Mouse (Mus musculus): ENCODE measurements around the gene Slc25a30. TPM values are rescaled to one million over a fixed set of nuclear protein-coding genes. Genes with fewer than 3 reads are reported as not detected.

The Slc25a30 gene
- total and polyA plus RNA-seq, 2 experiments from 2014 or later = 7.0 to 27.4 TPM

- H3K4me1 ChIP-seq (ENCODE audit: insufficient read depth) = no peaks in the 10 kb centered on the region
- WGBS = 62% methylated on average over 10 of the region's 10 CpGs
- peak; percentile 72 for TF ChIP-seq CTCF (IDR thresholded peaks at IDR 0.05; ENCODE audit: low read depth)
- H3K9me3 ChIP-seq (ENCODE audit: low read length) = no peaks in the 10 kb centered on the region
- no peak overlapping the region for H3K4me3 ChIP-seq (ENCODE audit: low read depth, low read length)
- DNase-seq (peak; percentile 70), ATAC-seq (peak; percentile 56; the same call in 1 of the 2 replicates)
- H3K27me3 ChIP-seq (ENCODE audit: insufficient read depth, low read length) = no peaks in the 10 kb centered on the region
- H3K4me2 ChIP-seq (ENCODE audit: low read depth) = no peak overlapping the region
- peaks cover 14% of the 10 kb centered on the region for H3K36me3 ChIP-seq (ENCODE audit: insufficient read depth)
- H3K27ac ChIP-seq (ENCODE audit: low read depth, low read length) = no peak overlapping the region
- no peak overlapping the region for H3K9ac ChIP-seq
These were observed 25.6 kb downstream of the Slc25a30 start for GRCm38 (mm10) chr14:75761028-75761805.

DNA sequence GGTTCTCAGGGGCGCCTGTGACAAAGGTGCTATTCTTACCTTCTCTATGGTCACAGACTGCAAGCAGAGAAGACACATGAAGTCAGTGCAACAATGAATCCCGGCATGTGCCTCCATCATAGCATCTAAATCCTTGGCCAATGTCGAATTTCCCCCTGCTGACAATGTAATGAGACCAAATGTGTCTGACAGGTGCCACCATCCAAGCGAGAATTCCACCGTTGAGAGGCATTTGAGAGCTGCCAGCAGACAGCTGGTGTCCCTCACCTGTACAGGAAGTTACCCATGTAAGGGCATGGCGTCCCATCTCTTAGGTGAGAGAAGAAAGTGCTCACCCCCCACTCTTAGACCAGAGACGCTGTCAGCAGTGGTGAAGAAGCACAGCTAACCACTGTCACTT lies 28.4 kb downstream of the Slc25a30 start:
- no peak overlapping the region for H3K27ac ChIP-seq (ENCODE audit: low read depth, low read length)
- no peak for TF ChIP-seq CTCF (IDR thresholded peaks at IDR 0.05; ENCODE audit: low read depth)
- peaks cover 8% of the 10 kb centered on the region; the same call in 1 of the 2 replicates for H3K36me3 ChIP-seq (ENCODE audit: insufficient read depth)
- WGBS = 82% methylated on average over 7 of the region's 7 CpGs
- DNase-seq = no peak
- no peak for ATAC-seq
- H3K9me3 ChIP-seq (ENCODE audit: low read length) = no peaks in the 10 kb centered on the region
- no peak overlapping the region for H3K4me2 ChIP-seq (ENCODE audit: low read depth)
- peaks cover 2% of the 10 kb centered on the region; the same call in 1 of the 2 replicates for H3K4me1 ChIP-seq (ENCODE audit: insufficient read depth)
- H3K27me3 ChIP-seq (ENCODE audit: insufficient read depth, low read length) = no peaks in the 10 kb centered on the region
- H3K9ac ChIP-seq = no peak overlapping the region
- no peak overlapping the region for H3K4me3 ChIP-seq (ENCODE audit: low read depth, low read length)

DNA sequence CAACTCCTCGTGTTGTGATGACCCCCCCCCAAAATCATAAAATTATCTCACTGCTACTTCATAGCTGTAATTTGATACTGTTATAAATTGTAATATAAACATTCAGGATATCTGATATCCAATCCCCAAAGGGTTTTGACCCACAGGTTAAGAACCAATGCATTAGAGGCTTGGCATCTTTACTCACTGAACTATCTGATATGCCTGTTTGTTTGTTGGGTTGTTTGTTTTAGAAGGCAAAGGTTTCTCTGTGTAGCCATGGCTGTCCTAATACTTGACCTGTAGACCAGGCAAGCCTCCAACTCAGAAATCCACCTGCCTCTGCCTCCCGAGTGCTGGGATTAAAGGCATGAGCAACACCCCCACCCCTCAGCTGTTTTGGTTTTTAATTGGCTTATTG lies 29.0 kb downstream of the Slc25a30 start:
- no peak overlapping the region for H3K4me3 ChIP-seq (ENCODE audit: low read depth, low read length)
- H3K27me3 ChIP-seq (ENCODE audit: insufficient read depth, low read length) = no peaks in the 10 kb centered on the region
- ATAC-seq = no peak
- H3K4me2 ChIP-seq (ENCODE audit: low read depth) = no peak overlapping the region
- H3K27ac ChIP-seq (ENCODE audit: low read depth, low read length) = no peak overlapping the region
- WGBS = 85% methylated on average over 2 of the region's 2 CpGs
- no peak for DNase-seq
- peaks cover 8% of the 10 kb centered on the region for H3K4me1 ChIP-seq (ENCODE audit: insufficient read depth)
- H3K36me3 ChIP-seq (ENCODE audit: insufficient read depth) = peaks cover 8% of the 10 kb centered on the region; the same call in 1 of the 2 replicates
- no peak for TF ChIP-seq CTCF (IDR thresholded peaks at IDR 0.05; ENCODE audit: low read depth)
- no peaks in the 10 kb centered on the region for H3K9me3 ChIP-seq (ENCODE audit: low read length)
- H3K9ac ChIP-seq = no peak overlapping the region

GRCm38 (mm10) chr14:75756971-75757370 lies 29.9 kb downstream of the Slc25a30 start:
- WGBS = 93% methylated on average over 6 of the region's 6 CpGs
- Histone ChIP-seq H3K36me3 (ENCODE audit: insufficient read depth) (peaks cover 3% of the 10 kb centered on the region; the same call in 1 of the 2 replicates), H3K27me3 (ENCODE audit: insufficient read depth, low read length) (no peaks in the 10 kb centered on the region), H3K9ac (no peak overlapping the region), H3K4me3 (ENCODE audit: low read depth, low read length) (no peak overlapping the region), H3K4me2 (ENCODE audit: low read depth) (no peak overlapping the region), H3K4me1 (ENCODE audit: insufficient read depth) (peaks cover 11% of the 10 kb centered on the region), H3K27ac (ENCODE audit: low read depth, low read length) (no peak overlapping the region), H3K9me3 (ENCODE audit: low read length) (no peaks in the 10 kb centered on the region)
- ATAC-seq (no peak), DNase-seq (no peak)
- no peak for TF ChIP-seq CTCF (IDR thresholded peaks at IDR 0.05; ENCODE audit: low read depth)

DNA sequence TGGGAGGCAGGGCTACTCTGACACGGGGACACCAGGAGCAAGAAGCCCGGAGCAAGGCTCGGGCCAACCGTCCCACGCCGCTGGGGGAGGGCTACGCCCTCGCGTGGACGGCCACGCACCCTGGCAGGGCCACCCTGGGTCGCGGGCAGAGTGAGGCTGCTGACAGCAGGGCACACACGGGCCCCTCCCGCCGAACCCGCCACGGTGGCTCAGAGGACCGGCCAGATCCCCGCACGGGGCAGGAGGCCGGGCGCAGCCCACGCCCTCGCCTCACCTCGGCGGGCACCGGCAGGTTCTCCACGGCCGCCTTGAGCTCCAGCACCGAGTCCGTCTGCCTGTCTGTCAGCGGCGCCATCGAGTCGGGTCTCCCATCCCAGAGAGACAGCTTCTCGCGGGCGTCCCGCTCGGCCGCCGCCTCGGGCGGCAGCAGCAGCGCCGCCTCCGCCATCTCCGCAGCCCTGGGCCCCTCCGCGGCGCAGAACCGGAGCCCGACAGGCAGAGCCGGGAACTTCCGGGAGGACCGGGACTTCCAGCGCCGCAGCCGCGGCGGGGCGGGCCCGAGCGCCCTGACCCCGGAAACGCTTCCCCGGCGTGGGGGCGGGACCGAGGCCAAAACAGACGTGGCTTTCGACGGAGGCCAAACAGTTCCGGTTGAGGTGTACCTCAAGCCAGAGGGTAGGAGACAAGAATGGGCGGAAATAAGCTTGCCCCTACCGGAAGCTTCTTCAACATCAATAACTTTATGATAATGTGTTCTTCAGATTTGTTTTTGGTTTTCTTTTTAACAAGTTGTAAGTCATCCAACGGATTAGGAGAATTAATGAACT lies 32.6 kb downstream of the Slc25a30 start, which contains the start of gene Cog3:
Cog3 (minus strand) TSS at position 527 of the 827 bp plus-strand sequence.
- H3K4me1 ChIP-seq (ENCODE audit: insufficient read depth) = peaks cover 11% of the 10 kb centered on the region
- WGBS = 5% methylated on average over 75 of the region's 78 CpGs
- TF ChIP-seq CTCF (IDR thresholded peaks at IDR 0.05; ENCODE audit: low read depth) = no peak

GRCm38 (mm10) chr14:75753206-75753605 lies 33.6 kb downstream of the Slc25a30 start:
- ATAC-seq = no peak
- Histone ChIP-seq H3K27ac (ENCODE audit: low read depth, low read length) (no peak overlapping the region), H3K27me3 (ENCODE audit: insufficient read depth, low read length) (no peaks in the 10 kb centered on the region), H3K9ac (no peak overlapping the region), H3K9me3 (ENCODE audit: low read length) (no peaks in the 10 kb centered on the region), H3K4me3 (ENCODE audit: low read depth, low read length) (peak overlapping the region; percentile 87), H3K36me3 (ENCODE audit: insufficient read depth) (no peaks in the 10 kb centered on the region), H3K4me2 (ENCODE audit: low read depth) (peak overlapping the region; percentile 82), H3K4me1 (ENCODE audit: insufficient read depth) (peaks cover 11% of the 10 kb centered on the region)
- no peak for DNase-seq
- 71% methylated on average over 8 of the region's 8 CpGs for WGBS
- no peak for TF ChIP-seq CTCF (IDR thresholded peaks at IDR 0.05; ENCODE audit: low read depth)

More for the DNA sequence above, 32.6 kb downstream of the Slc25a30 start, which contains the start of gene Cog3:
- Histone ChIP-seq H3K9me3 (ENCODE audit: low read length) (no peaks in the 10 kb centered on the region), H3K27ac (ENCODE audit: low read depth, low read length) (peak within 1 kb of the TSS; percentile 74), H3K9ac (peak within 1 kb of the TSS; percentile 85), H3K27me3 (ENCODE audit: insufficient read depth, low read length) (no peaks in the 10 kb centered on the region), H3K36me3 (ENCODE audit: insufficient read depth) (no peaks in the 10 kb centered on the region), H3K4me3 (ENCODE audit: low read depth, low read length) (peak within 1 kb of the TSS; percentile 87), H3K4me2 (ENCODE audit: low read depth) (peak within 1 kb of the TSS; percentile 82)
- DNase-seq = peak; percentile 96
- peak; percentile 99 for ATAC-seq
